Mouse (Mus musculus) mesoderm, embryonic 11.5 days (tissue): ENCODE measurements around the gene Kcnk12.

ENCODE experiments used
- DNase-seq: peaks from one replicate; pipeline ENCODE4 v3.0.0-alpha.2; 2012; ENCODE audit warnings: low read depth, low spot score

Gene Kcnk12

DNA sequence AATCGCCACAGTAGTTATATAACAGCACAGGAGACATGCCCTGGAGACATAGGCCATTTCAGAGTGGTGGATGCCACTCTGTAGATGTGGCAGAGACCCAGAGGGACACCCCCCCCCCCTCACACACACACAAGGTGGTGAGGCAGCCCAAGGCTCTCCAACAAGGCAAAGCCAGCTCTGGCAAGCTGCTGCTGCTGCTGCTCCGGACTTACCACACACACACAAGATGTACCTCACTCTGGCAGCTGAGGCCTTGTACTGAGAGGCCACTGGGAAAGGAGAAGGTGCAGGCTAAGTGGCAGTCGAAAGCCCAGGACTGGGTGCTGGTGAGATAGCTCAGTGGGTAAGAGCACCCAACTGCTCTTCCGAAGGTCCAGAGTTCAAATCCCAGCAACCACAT lies 10.1 kb downstream of the Kcnk12 start:
- DNase-seq, result no peak

DNA sequence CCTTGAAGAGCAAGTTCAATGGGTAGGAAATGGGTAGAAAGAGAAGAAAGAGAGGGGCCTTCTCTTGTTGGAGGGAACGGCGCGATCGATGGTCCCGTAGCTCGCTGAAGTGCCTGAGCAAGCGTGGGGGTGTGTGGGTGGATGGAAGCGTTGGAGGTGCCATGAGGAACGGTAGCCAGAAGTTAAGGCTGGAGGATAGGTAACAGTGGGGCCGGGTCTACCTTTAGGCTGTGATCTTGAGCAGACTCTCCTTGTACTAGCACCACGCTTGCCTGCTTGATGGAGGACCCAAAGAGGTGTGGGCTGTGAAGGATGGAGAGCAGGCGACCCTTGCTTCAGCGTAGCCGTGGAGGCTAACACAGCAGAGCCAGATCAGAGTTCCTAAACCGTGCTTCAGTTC lies 12.1 kb downstream of the Kcnk12 start:
- DNase-seq, result no peak

DNA sequence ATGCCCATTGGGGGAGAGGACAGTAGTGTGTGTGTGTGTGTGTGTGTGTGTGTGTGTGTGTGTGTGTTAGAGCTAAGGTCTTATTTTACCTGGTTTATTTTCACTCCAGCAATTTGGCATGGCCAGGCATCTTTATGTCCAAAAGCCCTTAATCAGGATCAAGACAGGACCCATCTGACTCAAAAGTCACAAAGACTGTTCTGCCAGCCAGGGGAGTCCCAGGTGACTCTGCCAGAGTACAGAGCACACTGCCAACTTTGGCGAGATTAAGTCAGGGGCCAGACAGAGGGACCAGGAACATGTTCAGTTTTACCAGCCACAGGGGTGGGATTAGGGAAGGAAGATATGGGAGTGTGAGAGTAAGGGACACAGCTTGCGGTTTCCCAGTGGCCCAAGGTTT lies 12.9 kb downstream of the Kcnk12 start:
- no peak for DNase-seq

DNA sequence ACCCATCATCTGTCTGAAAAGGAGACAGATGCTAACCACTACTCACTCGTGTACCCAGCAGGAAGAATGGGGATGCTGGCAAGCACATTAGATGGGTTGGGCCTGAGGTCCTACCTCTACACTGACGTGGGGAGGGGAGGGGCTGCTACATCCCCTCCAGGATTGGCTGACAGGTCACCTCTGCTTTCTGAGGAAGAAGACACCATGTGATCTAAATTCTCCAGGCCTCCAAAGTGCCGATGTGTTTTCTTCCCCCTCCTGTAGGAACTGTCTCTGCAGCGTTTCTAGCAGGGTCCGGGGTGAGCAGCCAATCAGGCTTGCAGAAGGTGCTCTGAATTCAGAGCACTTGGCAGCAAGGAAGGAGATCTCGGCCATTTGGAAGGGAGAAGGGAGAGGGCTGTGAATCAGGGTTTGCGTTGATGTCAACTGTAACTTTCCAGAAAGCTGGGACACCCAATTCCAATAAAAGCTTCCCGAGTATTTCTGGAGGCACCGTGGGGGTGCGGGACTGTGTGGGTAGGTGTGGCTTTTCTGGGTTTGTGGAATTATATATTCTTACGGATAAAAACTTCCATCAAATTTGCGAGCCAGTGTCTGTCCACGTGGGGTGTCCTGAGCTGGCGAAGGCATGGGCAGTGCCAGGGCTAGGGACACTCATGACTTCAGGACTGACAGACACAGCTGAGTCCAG lies 13.5 kb downstream of the Kcnk12 start:
- no peak for DNase-seq

DNA sequence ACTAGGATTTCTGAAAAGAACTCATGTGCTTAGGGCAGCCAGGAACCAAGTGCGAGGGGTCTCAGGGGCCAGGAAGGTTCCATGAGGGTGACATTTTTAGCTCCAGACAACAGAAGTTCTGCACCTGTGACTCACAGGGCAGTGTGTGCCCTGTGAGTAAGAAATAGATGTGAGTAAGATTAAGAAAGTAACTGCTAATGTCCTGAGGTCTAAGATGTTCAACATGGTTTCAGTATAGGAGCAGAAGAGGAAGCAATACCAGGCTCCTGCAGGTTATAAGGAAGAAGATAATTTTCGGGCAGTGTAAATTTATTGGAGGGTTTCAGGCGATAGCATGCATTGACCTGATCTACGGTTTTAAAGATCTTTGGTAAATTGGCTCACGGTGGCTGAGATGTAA lies 16.6 kb downstream of the Kcnk12 start:
- DNase-seq, result no peak

DNA sequence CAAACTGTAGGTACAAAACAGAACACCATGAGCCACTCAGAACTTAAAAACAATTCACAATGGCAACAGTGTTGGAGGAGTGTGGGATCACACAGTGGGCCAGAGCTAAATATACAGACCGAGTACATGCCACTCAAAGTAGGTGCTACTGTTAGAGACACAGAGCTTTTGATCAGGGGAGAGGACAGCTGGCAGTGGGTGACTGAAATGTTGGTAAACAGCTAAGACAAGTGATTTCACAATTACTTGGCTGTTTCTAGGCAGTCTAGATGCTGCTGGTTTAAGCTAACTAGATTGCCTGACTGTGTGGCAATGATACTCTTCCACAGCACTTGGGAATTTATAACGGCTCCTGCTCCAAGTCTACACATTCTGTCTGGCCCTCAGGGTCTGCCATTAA lies 17.6 kb downstream of the Kcnk12 start:
- no peak for DNase-seq

DNA sequence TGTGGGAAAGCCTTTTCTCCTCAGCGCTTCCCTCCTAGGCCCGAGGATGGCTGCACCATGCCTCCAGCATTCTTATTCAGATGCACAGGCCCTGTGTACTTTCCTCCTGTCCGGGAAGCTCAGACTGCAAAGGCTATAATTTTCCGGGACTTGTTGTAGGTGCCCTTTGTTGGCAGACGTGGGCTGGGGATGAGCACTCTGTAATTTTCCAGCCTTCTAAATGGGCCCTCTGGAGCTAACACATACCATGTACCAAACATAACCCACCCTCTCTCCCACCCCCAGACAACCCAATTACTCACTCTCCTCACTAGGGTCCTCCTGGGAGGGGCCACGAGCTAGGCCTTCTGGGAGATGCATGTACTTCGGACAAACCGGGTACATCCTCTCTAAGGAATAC lies 22.8 kb downstream of the Kcnk12 start:
- DNase-seq, result no peak

DNA sequence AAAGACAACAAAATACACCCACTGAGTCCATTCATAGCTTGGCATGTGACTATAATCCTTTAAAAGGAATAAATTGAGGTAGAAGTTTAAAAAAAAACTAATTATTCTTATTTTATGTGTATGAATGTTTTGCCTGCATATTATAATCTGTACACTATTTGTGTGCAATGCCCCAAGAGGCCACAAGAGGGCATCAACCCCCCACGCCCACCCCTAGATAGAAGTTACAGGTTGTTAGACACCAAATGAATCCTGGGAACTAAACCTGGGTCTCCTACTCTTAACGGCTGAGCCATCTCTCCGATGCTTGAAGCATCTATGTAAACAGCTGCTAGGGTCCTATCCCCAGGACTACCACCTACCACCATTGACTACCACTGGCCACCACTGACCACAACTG lies 24.6 kb downstream of the Kcnk12 start:
- no peak for DNase-seq

DNA sequence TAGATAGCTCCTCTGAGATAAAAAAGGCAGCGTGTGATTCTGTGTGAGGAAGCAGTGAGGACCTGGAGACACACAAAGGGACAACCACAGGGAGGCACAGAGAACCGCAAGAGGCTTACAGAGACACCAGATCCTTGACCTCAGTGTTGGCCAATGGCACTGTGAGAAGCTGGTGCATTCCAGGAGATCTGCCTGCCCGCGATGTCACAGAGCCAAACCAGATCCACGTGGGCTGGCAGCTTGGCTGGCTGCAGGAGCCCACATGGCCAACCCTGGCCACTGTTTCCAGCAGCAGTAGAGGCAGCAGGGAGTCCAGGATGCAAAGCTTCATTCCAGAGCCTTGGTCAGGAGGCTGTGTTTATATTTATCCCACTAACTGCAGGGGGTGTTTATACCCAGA lies 27.0 kb downstream of the Kcnk12 start:
- no peak for DNase-seq

DNA sequence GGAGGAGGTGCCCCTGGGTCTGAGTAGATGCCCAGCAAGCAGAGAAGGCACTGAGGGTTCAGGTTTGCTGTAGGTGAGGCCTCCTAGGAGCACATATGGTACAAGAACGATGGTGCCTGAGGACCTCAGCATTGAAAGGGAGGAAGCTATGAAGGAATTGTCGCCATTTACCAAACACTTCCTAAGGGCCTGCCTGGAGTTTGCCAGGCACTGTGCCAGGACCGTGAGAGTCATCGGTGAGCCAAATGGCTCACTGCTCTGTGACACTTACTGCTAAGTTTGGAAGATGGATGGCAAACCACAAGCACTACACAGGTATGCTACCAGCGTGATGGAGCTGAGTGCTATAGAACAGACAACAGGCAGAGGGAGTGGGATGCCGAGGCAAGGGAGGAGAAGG lies 30.9 kb downstream of the Kcnk12 start:
- no peak for DNase-seq

DNA sequence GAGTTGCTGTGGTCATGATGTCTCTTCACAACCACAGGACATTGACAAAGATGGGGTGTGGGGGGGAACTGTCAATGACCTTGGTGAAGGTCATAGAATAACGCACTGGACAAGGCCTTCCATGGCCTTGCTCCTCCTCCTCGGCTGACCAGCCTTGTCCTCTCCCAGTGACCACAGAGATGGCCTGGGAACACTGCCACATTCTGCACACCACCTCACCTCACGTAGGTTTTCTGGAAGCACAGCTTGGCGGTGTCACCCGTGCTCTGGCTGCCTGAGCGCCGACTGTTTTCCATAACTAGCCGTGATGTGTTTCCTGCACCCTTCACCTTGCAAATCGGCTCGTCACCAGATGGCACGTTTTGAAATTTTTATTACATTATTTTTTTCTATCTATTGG lies 32.8 kb downstream of the Kcnk12 start:
- DNase-seq, result no peak

DNA sequence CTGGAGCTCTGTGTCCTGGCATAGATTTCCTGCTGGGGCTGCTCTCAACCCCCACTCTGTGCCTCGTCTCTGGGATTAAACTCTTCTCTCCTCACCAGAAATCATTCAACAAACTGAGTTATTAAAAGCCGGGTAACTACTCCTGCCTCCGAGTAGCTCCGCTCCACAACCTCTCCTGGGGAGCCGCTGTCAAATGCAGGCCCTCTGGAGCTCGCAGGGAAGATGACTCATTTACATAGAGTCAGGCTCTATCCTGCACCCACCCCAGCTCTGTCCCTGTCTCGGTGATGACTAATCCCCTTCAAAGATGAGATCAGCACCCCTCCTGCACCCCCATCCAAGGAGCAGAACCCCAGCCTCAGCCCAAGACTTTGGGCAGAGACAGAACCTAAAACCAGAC lies 34.6 kb downstream of the Kcnk12 start:
- no peak for DNase-seq

DNA sequence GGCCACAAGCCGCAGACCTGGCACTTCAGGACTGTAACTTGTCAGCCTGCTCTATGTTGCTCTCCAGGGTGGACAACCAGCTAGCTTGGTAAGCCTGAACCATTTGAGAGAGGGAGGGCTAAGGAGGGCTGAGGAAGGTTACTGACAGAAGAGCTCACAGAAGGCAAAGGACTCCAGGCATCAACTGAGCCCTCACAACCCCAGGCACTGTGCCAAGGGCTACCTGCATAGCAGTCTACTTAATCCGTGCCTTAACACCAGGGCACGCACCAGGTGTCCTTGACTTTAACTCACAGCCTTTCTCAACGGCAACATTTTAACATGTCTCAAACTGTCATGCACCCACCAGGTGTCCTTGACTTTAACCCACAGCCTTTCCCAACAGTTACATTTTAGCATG lies 37.5 kb downstream of the Kcnk12 start:
- DNase-seq, result no peak

DNA sequence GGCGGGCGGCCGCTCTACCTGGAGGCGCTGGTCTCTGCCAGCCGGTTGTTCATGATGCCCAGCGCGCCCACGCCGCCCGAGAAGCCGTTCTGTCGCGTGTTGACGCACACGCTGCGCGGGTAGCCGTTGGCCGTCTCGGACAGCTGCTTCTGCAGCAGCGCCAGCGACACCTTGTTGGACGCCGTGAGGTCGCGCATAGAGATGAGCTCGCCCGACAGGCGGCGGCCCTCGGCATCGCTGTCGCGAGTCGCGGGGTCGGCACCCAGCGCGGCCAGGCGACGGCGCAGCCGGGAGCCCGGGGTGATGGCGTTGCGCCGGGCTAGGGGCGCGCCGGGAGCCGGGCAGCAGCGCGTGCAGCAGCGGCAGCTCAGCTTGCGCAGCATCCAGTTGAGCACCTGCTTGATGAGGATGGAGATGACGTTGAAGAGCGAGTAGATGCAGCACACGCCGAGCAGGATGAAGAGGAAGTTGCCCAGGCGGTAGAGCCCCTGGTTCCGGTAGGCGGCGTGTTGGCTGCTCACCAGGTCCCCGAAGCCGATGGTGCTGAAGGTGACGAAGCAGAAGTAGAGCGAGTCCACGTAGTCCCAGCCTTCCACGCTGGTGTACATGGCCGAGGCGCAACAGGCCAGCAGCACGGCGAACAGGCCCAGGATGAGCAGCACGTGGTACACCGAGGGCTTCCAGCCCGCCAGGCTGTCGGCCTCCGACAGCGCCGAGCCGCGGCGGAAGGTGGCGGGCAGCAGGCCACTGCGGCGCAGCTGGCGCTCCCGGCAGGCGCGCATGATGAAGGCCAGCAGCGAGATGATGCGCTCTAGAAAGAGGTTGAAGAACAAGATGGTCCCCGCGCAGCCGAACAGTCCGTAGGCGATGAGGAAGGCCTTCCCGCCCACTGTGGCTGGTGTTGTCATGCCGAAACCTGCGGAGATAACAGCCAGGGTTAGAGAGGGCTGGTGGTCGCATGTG lies 51.6 kb downstream of the Kcnk12 start:
- peak; percentile 62 for DNase-seq

DNA sequence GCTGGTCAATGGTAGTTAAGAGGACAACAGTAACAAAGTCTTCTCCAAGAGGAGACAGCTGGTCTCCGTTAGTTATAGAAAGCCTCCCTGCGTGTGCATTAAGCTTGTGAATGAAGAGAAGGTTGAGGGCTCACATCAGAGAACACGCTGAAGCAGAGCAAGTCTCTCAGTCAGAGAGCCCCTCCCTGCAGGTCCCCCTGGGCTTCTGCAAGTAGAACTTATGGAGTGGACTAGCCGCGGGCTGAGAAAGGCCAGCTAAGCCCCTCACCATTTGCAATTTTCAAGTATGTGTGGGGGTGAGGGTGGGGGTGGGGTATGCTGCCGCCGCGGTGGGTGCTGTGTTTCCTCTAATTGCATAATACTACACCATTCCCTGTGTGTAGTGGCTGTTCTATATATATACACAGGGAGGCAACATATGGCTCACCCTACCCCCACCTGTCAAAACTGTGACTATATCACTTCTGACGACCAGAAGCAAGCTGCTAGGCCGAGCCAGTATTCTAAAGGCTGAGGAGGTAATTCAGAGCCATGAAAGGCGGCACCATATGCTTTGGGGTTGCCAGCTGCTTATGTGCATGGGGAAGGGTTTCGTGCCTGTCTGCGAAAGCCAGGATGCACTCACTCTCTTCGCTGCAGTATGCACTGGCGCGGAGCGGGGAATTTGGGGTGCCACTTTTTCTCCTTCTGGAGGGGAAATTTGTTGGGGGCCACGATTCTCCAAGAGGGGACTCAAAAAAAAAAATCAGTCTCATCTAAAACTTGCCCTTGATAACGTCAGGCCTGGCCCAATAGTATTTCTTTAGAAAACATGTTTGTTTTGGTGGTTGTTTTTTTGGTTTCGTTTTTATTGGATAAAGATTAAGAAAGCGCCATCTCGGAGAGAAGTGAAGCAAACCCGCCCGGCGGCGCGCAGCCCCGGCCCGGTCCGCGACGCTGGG lies 52.5 kb downstream of the Kcnk12 start:
- DNase-seq, result peak; percentile 46

DNA sequence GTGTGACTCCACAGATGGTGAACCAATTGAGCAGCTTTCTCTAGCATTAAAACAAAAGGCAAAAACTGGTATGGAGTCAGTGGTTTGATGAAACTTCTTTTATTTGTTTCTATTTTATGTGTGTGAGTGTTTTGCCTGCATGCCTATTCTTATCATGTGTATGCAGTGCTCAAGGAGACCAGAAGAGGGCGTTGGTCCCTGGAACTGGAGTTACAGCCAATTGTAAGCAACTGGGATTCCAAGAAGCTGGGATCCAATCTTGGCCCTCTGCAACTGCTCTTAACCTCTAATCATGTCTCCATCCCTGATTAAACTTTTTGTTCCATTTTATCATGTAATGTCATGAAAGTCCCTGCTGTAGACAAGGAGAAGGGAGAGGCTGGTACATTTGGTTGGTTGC lies 58.0 kb downstream of the Kcnk12 start:
- DNase-seq, result no peak

DNA sequence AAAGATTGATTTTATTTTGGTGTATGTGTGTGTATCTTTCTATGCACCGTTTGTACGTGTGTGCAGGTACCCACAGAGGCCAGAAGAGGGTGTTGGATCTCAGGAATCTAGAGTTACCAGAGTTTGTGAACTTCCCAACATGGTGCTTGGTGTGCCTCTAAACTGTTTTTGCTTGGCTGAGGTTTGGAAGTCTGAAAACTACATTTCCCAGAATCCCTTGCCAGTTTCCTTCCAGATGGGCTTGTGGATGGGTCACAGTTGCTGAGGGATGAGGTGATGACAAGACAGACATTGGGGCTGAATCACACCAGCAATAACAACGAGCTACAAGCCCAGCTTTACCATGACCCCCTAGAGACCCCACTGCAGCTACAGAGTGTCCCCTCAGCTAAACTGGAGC lies 60.6 kb downstream of the Kcnk12 start:
- DNase-seq, result no peak

DNA sequence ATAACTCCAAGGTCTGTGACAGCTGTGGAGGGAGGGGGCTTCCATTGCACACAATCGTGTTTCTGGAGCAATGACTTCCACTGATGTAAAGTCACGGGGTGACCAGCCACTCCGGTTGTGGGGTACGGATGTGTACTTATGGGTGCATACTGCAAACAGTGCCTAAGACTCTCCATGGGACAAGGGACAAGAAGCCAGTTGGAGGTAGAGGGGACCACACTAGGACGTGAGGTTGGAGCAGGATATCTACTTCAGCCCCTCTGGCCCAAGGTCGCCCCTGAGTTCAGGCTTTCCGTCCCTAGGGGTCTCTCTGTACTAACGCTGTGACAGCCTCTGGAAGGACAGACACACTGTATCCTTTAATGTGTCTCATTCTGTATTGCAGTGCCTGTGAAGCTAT lies 63.3 kb downstream of the Kcnk12 start:
- DNase-seq, result no peak

DNA sequence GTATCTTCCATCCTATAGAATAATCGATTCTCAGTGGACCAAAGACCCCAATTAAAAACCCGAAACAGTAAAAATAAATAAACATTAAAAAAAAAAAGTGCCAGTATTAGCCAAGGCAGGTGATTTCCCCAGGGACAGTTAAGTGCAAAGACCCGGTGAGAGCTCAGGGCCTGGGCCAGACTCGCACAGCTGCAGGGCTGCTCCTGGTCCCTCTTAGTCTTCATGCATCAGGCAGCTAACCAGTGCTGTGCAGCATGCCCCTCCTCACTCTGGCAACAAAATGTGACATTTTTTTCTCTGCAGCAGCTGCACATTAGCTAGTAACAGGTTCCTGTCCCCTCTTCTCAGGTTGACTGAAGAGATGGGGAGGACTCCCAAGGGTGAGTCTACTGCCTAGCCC lies 65.8 kb downstream of the Kcnk12 start:
- no peak for DNase-seq

DNA sequence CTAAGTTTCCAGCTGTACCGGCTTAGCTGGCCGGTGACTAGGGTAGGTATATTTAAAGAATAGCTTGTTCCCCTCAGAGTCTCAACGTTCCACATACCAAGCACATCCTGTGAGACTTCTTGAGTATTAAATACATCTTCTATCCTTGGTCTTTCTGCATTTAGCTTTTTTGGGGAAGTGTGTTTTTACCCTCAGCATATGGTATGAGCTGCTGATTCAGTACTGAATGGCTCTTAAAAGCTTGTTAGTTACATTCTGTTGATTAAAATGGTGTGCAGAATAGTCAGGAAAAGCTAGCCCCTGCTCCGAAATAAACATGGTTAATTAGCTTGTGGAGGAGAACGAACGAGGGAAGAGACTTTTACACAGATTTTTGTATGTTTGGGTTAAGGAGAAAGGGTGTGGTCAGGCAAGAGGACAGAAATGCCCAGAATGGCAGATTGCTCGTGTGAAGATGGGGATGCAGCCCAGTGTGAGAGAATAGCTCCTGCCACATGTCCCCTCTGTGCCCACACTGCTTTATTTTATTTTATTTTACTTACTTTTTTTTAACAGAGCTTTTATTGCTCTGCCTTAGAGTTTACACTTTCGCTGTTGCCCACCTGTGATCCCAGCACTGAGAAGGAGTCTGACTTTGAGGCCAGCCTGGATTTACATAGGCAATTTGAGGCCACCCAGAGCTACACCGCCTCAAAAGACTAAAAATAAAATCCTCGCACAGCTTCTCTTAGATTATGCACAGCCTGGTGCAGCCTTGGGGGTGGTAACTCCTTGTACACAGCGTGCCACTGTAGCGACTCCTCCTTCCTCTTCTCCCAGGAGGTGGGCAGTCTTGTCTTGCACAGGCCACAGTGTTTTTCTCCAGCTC lies 71.1 kb downstream of the Kcnk12 start:
- DNase-seq, result no peak

DNA sequence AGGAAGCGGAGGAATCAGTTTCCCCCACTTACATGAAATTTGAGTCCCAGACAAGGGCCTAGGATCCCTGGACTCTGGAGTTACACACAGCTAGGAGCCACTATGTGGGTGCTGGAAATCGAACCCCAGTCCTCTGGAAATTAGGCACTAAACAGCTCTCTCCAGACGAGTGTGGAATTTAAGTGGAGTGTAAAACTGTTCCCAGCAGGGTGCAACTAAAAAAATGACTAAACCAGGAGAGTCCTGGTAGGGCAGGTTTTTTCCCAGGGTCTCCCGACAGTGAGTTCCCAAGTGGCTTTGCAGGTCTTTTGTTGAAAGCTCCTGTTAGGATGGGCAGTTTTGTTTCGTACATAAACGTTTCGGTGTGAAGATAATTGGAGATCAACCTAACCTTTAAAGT lies 73.1 kb downstream of the Kcnk12 start:
- DNase-seq, result no peak
